Mouse (Mus musculus) central nervous system, embryonic 14 days (tissue): Measurements from ENCODE around the gene Hspa12a. TPM values are rescaled to one million over a fixed set of nuclear protein-coding genes. Genes with fewer than 3 reads are reported as not detected.

Experiments
- polyA plus RNA-seq: library from polyadenylated mRNA; depleted of rRNA; stranded (reverse); fragments of >200 nt; gene quantifications from 2 replicates; pipeline ENCODE4 v1.2.3, GENCODE M21; 2012; rRNA removed

Gene Hspa12a
- 45.9 and 47.1 TPM in 2 replicates for polyA plus RNA-seq

DNA sequence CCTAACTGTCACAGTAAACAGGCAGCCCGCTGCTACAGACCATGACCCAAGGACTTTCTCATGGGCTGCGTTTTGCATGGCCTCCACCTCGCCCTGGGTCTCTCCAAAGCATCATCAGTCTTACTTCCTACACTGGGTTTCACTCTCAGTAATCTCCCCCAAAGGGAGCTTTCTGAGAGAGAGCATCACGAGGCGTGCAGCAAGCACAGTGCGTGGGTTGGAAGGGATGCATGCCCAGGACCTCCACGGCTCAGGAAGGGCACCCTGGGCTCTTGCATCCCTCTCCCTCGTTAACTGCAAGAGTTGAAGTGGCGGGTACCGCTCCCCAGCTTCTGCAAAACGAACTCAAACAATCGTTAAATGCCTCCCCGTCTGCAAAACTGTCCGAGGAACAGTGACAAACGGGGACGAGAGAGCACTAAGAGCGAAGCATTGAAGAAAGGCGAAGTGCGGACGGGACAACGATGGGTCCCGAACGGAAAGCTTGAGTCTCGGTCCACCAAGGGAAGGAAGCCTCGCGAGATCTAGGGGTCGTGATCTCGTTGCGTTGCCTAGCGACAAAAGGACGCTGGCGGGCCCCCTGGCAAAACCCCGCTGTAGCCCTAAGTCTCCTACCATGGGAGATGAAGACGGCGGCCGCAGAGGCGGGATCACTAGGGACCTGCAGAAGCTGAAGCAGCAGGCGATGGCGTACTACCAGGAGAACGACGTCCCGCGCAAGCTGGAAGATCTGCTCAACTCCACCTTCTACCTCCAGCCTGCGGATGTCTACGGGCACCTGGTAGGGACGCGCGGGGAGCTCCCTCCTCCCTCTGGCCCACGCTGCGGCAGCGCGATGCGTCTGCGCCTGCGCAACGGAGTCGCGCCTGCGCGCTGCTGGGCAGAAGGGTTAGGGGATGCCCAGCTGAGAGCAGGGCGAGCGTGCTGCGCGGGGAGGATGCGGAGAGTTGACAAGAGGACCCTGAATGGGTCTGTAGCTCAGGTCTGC, at the start of gene Hspa12a, which contains the start of gene Eno4:
Gene Hspa12a (minus strand): TSS at position 814 of the 988 bp plus-strand sequence.
Gene Eno4 (plus strand): TSS at position 585 of the 988 bp plus-strand sequence.

DNA sequence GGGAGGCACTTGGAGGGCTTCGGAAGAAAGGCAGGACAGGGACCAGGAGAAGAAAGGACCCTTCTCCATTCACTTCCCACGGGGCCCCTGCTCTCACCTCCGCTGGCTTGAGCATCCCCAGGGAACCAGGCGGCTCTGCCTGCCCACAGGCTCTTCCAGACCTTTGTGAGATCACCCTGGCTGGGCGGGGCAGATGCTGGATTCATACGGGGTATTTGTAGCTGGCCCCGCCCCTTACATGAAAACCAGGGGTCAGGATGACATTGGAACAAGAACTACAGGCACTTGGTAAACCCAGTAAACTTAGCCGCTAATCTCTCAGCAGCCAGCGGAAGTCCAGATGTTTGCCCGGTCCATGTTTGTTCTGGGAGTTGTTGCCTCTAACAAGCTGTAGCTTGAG, 149.2 kb downstream of the Hspa12a start, which contains the start of gene 1700019N19Rik:
Gene 1700019N19Rik (minus strand): TSS at position 178 of the 400 bp plus-strand sequence.

DNA sequence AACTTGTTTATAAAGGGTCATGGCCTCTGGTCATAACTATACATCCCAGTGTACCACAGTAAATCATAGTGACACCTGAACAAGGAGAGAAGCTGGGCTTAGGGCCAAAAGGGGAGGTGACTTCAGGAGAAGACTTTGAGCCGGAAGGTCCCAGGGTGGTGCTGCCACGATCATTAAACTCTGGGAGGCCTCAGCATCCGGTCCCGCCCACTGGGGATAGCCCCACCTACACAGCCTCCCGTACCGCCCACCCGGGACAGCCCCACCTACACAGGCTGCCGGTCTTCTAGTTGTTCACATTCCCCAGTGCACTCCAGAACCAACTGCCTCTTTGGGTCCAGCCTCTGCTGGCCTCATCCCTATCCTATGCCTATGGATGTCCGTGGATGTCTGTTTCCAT, 184.0 kb downstream of the Hspa12a start, which contains the start of gene Pnliprp2:
Gene Pnliprp2 (plus strand): TSS at position 297 of the 400 bp plus-strand sequence.

Other genes starting within 250 kb of the Hspa12a start
- 0.24 and 0.26 TPM in 2 replicates for gene Pnliprp1, start 214.8 kb downstream of the Hspa12a start, polyA plus RNA-seq
- gene Pnliprp2, start 183.9 kb downstream of the Hspa12a start, polyA plus RNA-seq: 0.04 and 0.22 TPM in 2 replicates
- gene 1700019N19Rik, start 149.2 kb downstream of the Hspa12a start, polyA plus RNA-seq: 0.07 TPM in 1 of 2 replicates, not detected in the other
- gene Eno4, start 229 bp downstream of the Hspa12a start, polyA plus RNA-seq: 1.4 and 1.5 TPM in 2 replicates
- gene Shtn1, start 132.4 kb upstream of the Hspa12a start, polyA plus RNA-seq: 42.6 and 54.2 TPM in 2 replicates
- gene Vax1, start 226.4 kb upstream of the Hspa12a start, polyA plus RNA-seq: 8.2 and 14.7 TPM in 2 replicates